Mouse (Mus musculus): Measurements from ENCODE around the gene Tiam1. TPM values are rescaled to one million over a fixed set of nuclear protein-coding genes. Genes with fewer than 3 reads are reported as not detected.

The Tiam1 gene
- polyA plus RNA-seq (2015; fragmentation: Nextera tagmentation; extraction: Ambion mirVana) = 8.8 and 10.7 TPM in 2 replicates

DNA sequence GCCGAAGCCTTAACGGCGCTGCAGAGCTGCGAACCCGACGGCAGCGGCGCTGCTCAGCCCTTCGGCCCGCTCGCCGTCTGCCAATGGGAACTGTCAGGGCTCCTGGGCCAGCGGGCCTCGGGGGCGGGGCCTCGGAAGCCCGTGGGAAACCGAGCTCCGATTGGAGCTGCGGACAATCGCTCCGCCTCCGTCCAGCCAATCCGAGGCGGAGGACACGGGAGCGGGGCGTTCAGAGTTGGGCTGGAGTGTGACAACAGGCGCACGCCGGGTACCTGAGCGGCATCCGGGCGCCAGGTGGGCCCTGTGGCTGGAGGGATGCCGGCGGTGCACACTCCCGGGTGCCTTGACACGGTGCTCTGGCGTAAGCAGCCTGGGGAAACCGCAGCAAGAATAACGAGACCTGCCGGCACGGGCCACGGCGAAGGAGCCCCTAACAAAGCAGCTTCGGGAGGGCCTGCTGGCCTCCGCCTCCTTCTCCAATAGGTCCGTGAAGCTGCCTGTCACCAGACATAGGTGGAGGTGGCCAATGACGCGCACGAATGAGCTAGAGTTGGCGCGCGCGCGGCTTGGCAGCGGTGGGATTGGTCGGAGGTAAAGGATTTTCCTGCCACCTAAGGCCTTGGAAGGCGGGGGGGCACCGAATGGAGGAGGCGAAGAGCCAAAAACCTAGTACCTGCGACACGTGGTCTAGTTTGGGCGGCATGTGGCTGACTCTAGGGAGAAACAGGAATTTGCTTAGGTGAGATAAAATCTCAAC is at the start of gene Tiam1:
Tiam1 (minus strand) TSS at position 10 of the 757 bp plus-strand sequence.
- Histone ChIP-seq H3K4me1 (peaks cover 26% of the 10 kb centered on the region), H3K9me3 (no peaks in the 10 kb centered on the region), H3K9ac (peak within 1 kb of the TSS; percentile 90), H3K4me3 (peak within 1 kb of the TSS; percentile 75), H3K4me2 (peak within 1 kb of the TSS; percentile 100), H3K27ac (replicated peaks) (peak within 1 kb of the TSS; percentile 88), H3K27me3 (replicated peaks) (no peaks in the 10 kb centered on the region), H3K36me3 (no peaks in the 10 kb centered on the region)
- peak; percentile 95 for ATAC-seq (ENCODE audit: extremely low read depth, insufficient number of reproducible peaks, low FRiP score, low TSS enrichment)
- under 1% methylated on average over 64 of the region's 64 CpGs for WGBS

- no peaks in the 10 kb centered on the region for H3K27me3 ChIP-seq (replicated peaks)
- no peak for ATAC-seq (ENCODE audit: extremely low read depth, insufficient number of reproducible peaks, low FRiP score, low TSS enrichment)
- H3K4me1 ChIP-seq = peaks cover 6% of the 10 kb centered on the region; the same call in 1 of the 2 replicates
- WGBS = 73% methylated on average over 6 of the region's 6 CpGs
- no peak overlapping the region for H3K4me3 ChIP-seq
- no peak overlapping the region for H3K9ac ChIP-seq
- no peaks in the 10 kb centered on the region for H3K9me3 ChIP-seq
- no peak overlapping the region for H3K4me2 ChIP-seq
- H3K36me3 ChIP-seq = no peaks in the 10 kb centered on the region
- H3K27ac ChIP-seq (replicated peaks) = no peak overlapping the region
Measured at GRCm38 (mm10) chr16:90191289-90191688, 47.7 kb upstream of the Tiam1 start.

DNA sequence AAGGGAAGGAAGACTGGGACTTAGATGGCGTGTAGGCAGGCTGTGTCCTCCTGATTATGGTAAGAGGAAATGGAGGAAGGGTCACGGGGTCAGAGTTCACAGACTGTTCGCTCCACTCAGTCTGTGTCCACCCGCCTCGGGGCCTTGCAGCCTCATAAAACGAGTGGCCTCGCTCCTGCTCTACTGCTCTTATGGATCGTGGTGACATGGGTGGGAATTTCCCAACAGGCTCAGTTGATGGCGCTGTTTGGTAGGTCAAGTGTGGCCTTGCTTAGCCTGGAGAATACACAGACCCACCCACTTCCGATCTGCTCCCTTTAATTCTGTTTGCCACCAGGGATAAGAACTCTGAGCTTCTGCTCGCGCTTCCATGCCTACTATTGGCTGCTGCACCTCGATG is 43.9 kb upstream of the Tiam1 start:
- Histone ChIP-seq H3K9me3 (no peaks in the 10 kb centered on the region), H3K27ac (replicated peaks) (no peak overlapping the region), H3K4me3 (no peak overlapping the region), H3K4me2 (peak overlapping the region; percentile 41), H3K36me3 (no peaks in the 10 kb centered on the region), H3K27me3 (replicated peaks) (no peaks in the 10 kb centered on the region), H3K9ac (no peak overlapping the region), H3K4me1 (peaks cover 6% of the 10 kb centered on the region; the same call in 1 of the 2 replicates)
- no peak for ATAC-seq (ENCODE audit: extremely low read depth, insufficient number of reproducible peaks, low FRiP score, low TSS enrichment)
- WGBS = 23% methylated on average over 13 of the region's 13 CpGs

- peaks cover 6% of the 10 kb centered on the region; the same call in 1 of the 2 replicates for H3K4me1 ChIP-seq
- H3K4me3 ChIP-seq = no peak overlapping the region
- no peak overlapping the region for H3K9ac ChIP-seq
- ATAC-seq (ENCODE audit: extremely low read depth, insufficient number of reproducible peaks, low FRiP score, low TSS enrichment) = no peak
- no peaks in the 10 kb centered on the region for H3K9me3 ChIP-seq
- no peaks in the 10 kb centered on the region for H3K27me3 ChIP-seq (replicated peaks)
- 41% methylated on average over 8 of the region's 8 CpGs for WGBS
- H3K36me3 ChIP-seq = no peaks in the 10 kb centered on the region
- no peak overlapping the region for H3K4me2 ChIP-seq
- H3K27ac ChIP-seq (replicated peaks) = no peak overlapping the region
Measured at GRCm38 (mm10) chr16:90185928-90186588, 42.5 kb upstream of the Tiam1 start.

GRCm38 (mm10) chr16:90184135-90184534 is 40.6 kb upstream of the Tiam1 start:
- Histone ChIP-seq H3K4me3 (no peak overlapping the region), H3K27ac (replicated peaks) (no peak overlapping the region), H3K27me3 (replicated peaks) (no peaks in the 10 kb centered on the region), H3K9me3 (no peaks in the 10 kb centered on the region), H3K4me1 (peaks cover 6% of the 10 kb centered on the region; the same call in 1 of the 2 replicates), H3K36me3 (no peaks in the 10 kb centered on the region), H3K9ac (no peak overlapping the region), H3K4me2 (no peak overlapping the region)
- WGBS = 84% methylated on average over 6 of the region's 6 CpGs
- ATAC-seq (ENCODE audit: extremely low read depth, insufficient number of reproducible peaks, low FRiP score, low TSS enrichment) = no peak

DNA sequence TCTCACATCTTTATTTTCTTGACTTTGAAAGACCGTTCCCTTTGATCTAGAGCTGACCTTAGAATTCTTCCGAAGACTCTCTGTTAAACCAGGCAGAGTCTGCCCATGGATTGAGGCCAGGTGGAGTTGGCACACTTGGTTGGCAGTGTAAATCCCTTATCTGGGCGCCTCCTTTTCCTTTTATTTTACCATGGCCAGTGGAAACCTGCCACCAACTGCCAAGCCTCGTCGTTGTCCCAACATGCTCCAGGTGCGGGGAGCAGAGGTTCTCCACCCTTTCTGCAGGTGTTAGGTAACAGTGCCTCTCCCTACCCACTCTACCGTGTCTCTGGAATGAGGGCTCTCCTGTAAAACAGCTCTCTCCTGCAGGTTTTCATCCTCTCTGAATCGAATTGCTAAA is 38.1 kb upstream of the Tiam1 start:
- H3K9ac ChIP-seq = no peak overlapping the region
- H3K27me3 ChIP-seq (replicated peaks) = no peaks in the 10 kb centered on the region
- no peak overlapping the region for H3K4me2 ChIP-seq
- no peak for ATAC-seq (ENCODE audit: extremely low read depth, insufficient number of reproducible peaks, low FRiP score, low TSS enrichment)
- H3K4me3 ChIP-seq = no peak overlapping the region
- 83% methylated on average over 8 of the region's 8 CpGs for WGBS
- H3K36me3 ChIP-seq = no peaks in the 10 kb centered on the region
- no peak overlapping the region for H3K27ac ChIP-seq (replicated peaks)
- no peaks in the 10 kb centered on the region for H3K9me3 ChIP-seq
- peaks cover 5% of the 10 kb centered on the region; the same call in 1 of the 2 replicates for H3K4me1 ChIP-seq

- Histone ChIP-seq H3K9me3 (no peaks in the 10 kb centered on the region), H3K4me2 (no peak overlapping the region), H3K27me3 (replicated peaks) (no peaks in the 10 kb centered on the region), H3K4me1 (peaks cover 11% of the 10 kb centered on the region; the same call in 1 of the 2 replicates), H3K9ac (no peak overlapping the region), H3K36me3 (no peaks in the 10 kb centered on the region), H3K4me3 (no peak overlapping the region), H3K27ac (replicated peaks) (no peak overlapping the region)
- ATAC-seq (ENCODE audit: extremely low read depth, insufficient number of reproducible peaks, low FRiP score, low TSS enrichment) = no peak
- 71% methylated on average over 6 of the region's 6 CpGs for WGBS
Measured at GRCm38 (mm10) chr16:90180975-90181374, 37.4 kb upstream of the Tiam1 start.

DNA sequence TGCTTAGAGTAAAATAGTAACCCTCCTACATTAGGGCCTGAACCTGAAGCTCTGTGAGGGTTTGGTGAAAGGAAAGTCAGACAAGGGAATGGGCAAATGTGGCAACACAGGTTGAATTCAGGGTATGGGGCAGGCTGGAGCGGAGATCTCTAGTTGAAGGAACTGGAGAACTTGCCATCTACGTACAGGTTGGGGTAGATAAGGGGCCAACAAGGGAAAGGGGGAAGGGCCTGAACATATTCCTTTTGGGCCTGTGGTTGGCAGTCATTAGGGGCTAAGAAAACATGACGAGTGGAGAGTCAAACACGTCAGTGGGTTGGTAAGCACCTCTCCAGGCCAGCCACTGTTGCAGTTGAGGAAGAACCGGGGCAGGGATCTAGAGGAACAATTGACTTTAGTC is 36.3 kb upstream of the Tiam1 start:
- no peak for ATAC-seq (ENCODE audit: extremely low read depth, insufficient number of reproducible peaks, low FRiP score, low TSS enrichment)
- Histone ChIP-seq H3K4me3 (no peak overlapping the region), H3K9me3 (no peaks in the 10 kb centered on the region), H3K36me3 (no peaks in the 10 kb centered on the region), H3K4me1 (peaks cover 11% of the 10 kb centered on the region; the same call in 1 of the 2 replicates), H3K9ac (no peak overlapping the region), H3K4me2 (no peak overlapping the region), H3K27me3 (replicated peaks) (no peaks in the 10 kb centered on the region), H3K27ac (replicated peaks) (no peak overlapping the region)
- WGBS = 73% methylated on average over 5 of the region's 5 CpGs

DNA sequence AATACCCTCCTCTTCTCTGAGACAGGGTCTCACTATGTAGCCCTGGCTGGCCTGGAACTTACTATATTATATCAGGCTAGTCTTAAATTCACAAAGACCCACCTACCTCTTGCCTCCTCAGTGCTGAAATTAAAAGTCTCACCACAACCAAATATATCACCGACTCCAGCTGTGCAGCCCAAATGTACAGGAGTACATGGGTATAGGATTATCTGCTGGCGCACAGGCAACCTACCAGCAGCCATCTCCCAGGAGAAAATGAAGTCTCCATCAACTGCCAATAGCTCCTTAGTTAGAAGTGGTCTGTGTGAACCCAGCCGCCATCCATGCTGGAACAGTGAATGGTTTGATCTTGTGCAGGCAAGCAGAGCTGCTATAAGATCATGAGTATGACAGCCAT is 34.8 kb upstream of the Tiam1 start:
- Histone ChIP-seq H3K36me3 (no peaks in the 10 kb centered on the region), H3K9me3 (no peaks in the 10 kb centered on the region), H3K4me1 (peaks cover 11% of the 10 kb centered on the region; the same call in 1 of the 2 replicates), H3K27me3 (replicated peaks) (no peaks in the 10 kb centered on the region), H3K4me2 (no peak overlapping the region), H3K4me3 (no peak overlapping the region), H3K9ac (no peak overlapping the region), H3K27ac (replicated peaks) (no peak overlapping the region)
- WGBS = 87% methylated on average over 3 of the region's 3 CpGs
- no peak for ATAC-seq (ENCODE audit: extremely low read depth, insufficient number of reproducible peaks, low FRiP score, low TSS enrichment)

DNA sequence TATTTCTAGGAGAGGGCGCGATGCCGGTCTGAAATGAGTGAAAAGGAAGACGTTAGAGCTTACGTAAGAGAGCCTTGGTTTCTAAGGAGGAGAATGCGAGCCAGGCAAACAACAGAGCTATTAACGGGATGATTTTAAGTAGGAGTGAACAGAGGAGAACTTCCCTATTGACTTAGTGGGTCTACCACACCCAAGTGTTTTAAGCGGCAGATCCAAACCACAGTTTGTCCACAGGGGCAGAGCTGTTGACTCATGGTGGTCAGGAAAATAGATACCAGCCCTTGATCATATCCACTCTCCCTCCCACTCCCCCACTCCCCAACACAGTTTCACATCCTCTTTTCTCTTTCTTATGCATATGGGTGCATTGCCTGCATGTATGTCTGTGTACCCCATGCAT is 33.9 kb upstream of the Tiam1 start:
- no peaks in the 10 kb centered on the region for H3K27me3 ChIP-seq (replicated peaks)
- H3K9me3 ChIP-seq = no peaks in the 10 kb centered on the region
- H3K4me1 ChIP-seq = peaks cover 11% of the 10 kb centered on the region; the same call in 1 of the 2 replicates
- H3K4me2 ChIP-seq = no peak overlapping the region
- no peak for ATAC-seq (ENCODE audit: extremely low read depth, insufficient number of reproducible peaks, low FRiP score, low TSS enrichment)
- no peak overlapping the region for H3K9ac ChIP-seq
- H3K27ac ChIP-seq (replicated peaks) = no peak overlapping the region
- no peak overlapping the region for H3K4me3 ChIP-seq
- 71% methylated on average over 8 of the region's 8 CpGs for WGBS
- H3K36me3 ChIP-seq = no peaks in the 10 kb centered on the region

DNA sequence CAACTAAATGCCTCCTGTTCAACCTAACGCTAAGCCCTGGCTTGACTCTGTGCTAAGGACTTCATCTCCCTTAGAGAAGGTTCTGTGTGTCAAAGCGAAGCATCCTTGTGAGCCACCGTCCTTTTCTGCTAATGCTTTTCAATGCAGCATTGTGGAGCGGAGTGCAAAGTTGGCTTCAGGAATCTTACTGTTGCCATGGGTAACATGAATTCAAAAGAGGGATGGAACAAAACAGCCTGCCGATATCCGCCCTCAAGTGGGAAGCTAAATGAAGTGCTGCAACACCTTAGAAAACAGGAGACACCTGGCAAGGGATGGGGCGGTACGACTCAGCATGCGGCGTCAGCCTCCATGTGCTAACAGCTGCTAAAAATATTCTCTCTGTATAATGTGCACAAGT is 32.9 kb upstream of the Tiam1 start:
- no peak overlapping the region for H3K27ac ChIP-seq (replicated peaks)
- ATAC-seq (ENCODE audit: extremely low read depth, insufficient number of reproducible peaks, low FRiP score, low TSS enrichment) = no peak
- H3K27me3 ChIP-seq (replicated peaks) = no peaks in the 10 kb centered on the region
- H3K4me2 ChIP-seq = peak overlapping the region; percentile 24; the same call in 1 of the 2 replicates
- H3K4me3 ChIP-seq = no peak overlapping the region
- H3K4me1 ChIP-seq = peaks cover 11% of the 10 kb centered on the region; the same call in 1 of the 2 replicates
- H3K9me3 ChIP-seq = no peaks in the 10 kb centered on the region
- 47% methylated on average over 10 of the region's 10 CpGs for WGBS
- H3K9ac ChIP-seq = no peak overlapping the region
- no peaks in the 10 kb centered on the region for H3K36me3 ChIP-seq
